Mouse (Mus musculus) liver, embryonic 14.5 days (tissue): ENCODE data around the gene Fbxl18.
A peak's percentile ranks its signal among the peaks of the same experiment; 100 is the strongest.

Experiments
- CTCF ChIP-seq: IDR thresholded peaks from 2 replicates; pipeline ENCODE4 v1.5.1; 2016; ENCODE audit warnings: antibody characterized with exemption, low read depth, control low read depth
- EP300 ChIP-seq: IDR thresholded peaks from 2 replicates; pipeline ENCODE4 v1.6.1; 2016; ENCODE audit warnings: antibody characterized with exemption, low read depth

- TF ChIP-seq CTCF: peak; percentile 79
- peak; percentile 75 for TF ChIP-seq EP300
These were observed 25.3 kb upstream of the Fbxl18 start for GRCm38 (mm10) chr5:142920311-142921073.
